Mouse (Mus musculus) adrenal gland, postnatal 14 days (tissue): ENCODE data around the gene Gm20604. TPM values are rescaled to one million over a fixed set of nuclear protein-coding genes. Genes with fewer than 3 reads are reported as not detected.

ENCODE experiments used
- DNase-seq: peaks from one replicate; pipeline ENCODE4 v3.0.0; 2021; ENCODE audit warnings: mixed read lengths
- total RNA-seq: library from RNA; stranded (reverse); gene quantifications from 2 replicates; pipeline ENCODE4 v1.2.3, GENCODE M21; 2021

Gene Gm20604
- total RNA-seq, 1 experiment from 2014 or later: 7.0 TPM

- no peak for DNase-seq
These were observed 15.4 kb downstream of the Gm20604 start for GRCm38 (mm10) chr12:102743036-102743588.

GRCm38 (mm10) chr12:102742056-102742455 is 16.4 kb downstream of the Gm20604 start:
- no peak for DNase-seq

DNA sequence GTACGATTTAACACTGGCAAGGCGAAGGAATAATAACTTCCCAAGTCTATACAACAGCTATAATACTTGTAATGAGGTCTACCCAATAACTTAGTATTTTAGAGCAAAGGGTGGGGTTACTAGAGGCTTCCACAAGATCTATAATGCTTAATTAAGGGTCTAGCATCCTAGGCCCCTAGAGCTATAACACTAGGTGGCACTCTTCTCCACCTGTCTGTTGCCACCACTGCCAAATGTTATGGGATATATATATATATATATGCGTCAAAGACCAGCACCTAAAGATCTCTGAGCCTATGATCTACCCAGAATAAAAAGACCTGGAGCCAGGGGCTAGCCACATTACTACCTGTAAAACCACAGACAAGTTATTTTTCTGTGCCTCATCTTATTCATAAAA is 18.2 kb downstream of the Gm20604 start:
- DNase-seq: no peak

DNA sequence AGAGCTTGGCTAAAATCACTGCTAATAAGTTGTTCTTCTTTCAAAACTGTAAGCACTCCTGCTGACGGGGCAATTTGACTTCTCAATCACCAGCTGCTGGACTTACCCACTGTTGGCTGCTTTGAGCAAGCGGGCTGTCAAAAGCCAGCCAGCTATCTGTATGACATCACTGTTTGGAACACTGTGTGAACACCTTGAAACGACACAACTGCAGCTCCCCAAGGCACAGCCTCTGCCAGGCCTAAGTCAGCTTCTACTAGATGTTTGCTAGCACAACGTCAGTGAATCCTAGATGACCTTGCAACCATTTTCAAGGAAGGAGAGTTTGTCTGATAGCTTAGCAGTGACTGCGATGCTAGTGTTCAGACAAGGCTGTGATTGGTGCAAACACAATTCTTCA is 19.4 kb downstream of the Gm20604 start:
- peak; percentile 39 for DNase-seq

- peak; percentile 81 for DNase-seq
These were observed 25.1 kb downstream of the Gm20604 start for GRCm38 (mm10) chr12:102733381-102733780.

- peak; percentile 57 for DNase-seq
These were observed 27.5 kb downstream of the Gm20604 start for GRCm38 (mm10) chr12:102730798-102731619.

GRCm38 (mm10) chr12:102729855-102730797 is 28.3 kb downstream of the Gm20604 start:
- DNase-seq: peak; percentile 75

DNA sequence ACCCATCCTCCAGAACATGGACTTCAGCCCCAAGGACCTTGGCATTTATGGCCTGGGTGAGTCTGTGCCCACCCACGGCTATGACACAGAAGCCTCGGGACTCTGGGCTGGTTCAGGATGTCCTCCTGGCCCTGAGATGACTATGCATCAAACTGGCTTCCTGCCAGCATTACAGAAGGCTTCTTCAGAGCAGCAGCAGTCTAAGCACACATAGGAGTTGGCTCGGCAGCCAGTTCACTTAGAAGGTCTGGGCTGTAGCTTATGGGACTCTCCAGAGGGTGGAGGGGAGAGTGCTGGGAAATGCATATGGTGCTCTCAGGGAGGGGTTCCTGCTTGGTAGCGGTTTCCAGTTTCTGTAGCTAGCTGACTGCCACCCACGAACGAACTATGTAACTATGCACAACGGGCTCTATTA is 32.7 kb downstream of the Gm20604 start:
- peak; percentile 72 for DNase-seq

GRCm38 (mm10) chr12:102725146-102725545 is 33.3 kb downstream of the Gm20604 start:
- peak; percentile 18 for DNase-seq

GRCm38 (mm10) chr12:102723861-102724260 is 34.6 kb downstream of the Gm20604 start:
- DNase-seq: no peak

DNA sequence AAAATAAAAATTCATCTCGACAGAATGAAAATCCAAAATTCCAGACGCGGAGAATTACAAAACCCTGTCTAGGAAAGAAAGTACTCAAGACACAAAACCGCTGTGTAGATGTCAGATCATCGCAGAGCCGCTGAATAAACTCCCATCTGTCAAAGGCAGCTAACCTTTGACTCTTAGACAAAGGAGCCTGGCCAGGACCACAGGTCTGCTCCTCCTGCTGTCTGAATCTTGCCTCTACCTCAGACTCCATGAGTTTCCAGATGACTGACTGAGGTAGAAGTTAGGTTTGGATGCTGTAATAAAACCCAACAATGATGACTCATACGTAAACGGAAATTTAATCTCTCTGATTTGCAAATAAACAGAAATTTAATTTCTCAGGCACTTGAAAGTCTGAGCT is 35.5 kb downstream of the Gm20604 start:
- no peak for DNase-seq

DNA sequence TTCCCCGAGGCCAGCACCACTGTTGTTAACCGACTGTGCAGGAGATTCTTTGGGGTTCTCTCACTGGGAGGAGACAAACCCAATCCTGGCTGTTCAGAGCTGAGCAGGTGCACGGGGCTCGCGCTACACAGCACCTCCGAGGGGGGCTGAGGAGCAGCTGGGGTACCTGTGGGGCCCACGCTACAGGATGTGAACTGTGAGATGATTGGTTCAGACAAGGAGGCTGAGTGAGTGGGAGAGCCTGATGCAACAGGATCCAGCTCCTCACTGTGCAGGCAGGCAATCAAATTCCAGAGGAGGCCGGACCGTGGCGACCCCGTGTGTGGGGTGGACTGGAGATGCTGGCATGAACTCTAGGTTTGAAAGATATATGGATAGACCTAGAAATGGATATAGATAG is 36.0 kb downstream of the Gm20604 start:
- DNase-seq: no peak

DNA sequence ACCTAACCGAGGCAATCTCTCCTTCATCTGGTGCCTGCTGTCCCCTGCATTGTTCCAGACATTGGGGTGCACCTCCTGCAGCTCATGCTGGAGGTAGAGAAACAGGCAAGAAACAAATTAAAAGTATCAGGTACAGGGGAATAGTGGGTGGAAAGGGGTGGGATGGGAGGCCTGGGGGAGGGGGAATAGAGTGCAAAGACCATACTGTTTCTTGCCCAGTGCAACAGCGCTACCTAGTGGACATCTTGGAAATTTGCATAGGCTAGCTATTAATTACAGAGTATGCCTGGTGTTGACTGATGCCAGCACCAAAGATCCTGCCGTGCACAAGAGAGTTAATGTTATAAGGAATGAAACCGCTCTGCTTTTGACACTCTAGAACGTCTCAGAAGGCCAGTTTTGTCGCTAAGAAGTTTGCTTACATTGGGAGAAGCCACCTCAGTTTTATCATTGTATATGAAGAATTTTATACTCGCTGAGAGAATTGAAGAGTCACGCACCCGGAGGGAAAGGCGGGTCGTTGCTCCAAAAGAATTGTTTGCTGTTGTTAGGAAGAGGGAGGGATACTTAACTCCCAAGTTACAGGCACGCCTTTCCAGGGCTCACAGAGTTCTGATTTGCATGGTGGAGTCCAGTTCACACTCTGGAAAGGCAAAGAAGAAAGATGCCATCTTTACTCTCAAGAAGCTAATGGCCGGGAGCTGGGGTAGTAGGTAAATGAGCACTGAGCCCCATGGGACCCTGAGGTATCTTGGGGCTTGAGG is 38.7 kb downstream of the Gm20604 start:
- DNase-seq: peak; percentile 68

GRCm38 (mm10) chr12:102714654-102715395 is 43.6 kb downstream of the Gm20604 start:
- no peak for DNase-seq

GRCm38 (mm10) chr12:102714116-102714515 is 44.4 kb downstream of the Gm20604 start:
- DNase-seq: no peak

DNA sequence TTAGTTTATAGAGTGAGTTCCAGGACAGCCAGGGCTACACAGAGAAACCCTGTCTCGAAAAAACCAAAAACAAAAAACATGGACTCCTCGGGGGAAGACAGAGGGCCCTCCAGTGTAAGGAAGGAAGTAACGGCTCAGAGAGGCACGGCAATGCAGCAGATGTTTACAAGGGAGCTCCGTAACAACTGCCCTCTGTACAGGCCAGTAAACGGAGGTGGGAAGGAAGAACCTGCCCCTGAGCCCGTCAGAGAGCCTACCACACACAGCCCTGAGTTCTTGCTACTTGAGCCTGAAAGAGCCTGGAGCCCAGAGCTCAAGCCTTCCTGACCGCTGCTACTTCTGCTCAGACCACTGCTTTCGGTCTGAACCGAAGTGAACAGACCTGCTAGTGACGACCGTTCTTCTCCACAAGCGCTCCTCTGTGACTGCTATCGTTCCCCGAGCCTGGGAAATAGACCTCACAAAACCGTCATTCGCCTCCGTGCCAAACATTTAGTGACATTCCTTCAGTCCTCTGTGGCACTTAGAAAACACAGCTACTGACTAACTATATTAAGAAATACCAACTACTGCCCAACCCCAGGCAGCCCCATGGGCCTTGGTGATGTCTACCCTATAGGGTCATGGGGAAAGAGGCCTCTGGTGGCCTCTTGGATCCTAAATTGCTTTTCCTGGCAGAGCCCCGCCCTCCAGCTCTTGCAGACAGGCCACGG is 45.2 kb downstream of the Gm20604 start:
- no peak for DNase-seq

GRCm38 (mm10) chr12:102710851-102711375 is 47.6 kb downstream of the Gm20604 start:
- DNase-seq: no peak

DNA sequence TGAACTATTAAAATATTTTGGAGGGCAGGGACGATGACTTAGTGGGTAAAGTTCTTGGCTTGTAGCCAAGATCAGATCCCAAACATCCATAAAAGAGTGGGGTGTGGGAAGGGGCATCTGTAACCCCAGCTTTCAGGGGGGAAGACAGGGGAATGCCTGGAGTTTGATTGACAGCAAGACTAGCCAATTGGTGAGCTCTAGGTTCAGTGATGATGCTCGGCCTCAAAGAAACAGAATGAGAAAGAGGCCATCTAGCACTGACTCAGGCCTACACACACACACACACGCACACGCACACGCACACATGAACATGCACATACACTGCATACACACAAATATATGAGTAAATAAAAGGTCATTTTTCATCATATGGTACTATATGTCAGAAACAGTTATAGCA is 48.6 kb downstream of the Gm20604 start:
- no peak for DNase-seq

- DNase-seq: peak; percentile 69
These were observed 50.3 kb downstream of the Gm20604 start for GRCm38 (mm10) chr12:102708220-102708619.

GRCm38 (mm10) chr12:102706833-102707463 is 51.5 kb downstream of the Gm20604 start:
- DNase-seq: no peak
